Mouse (Mus musculus): ENCODE measurements around the gene Adra1d. TPM values are rescaled to one million over a fixed set of nuclear protein-coding genes. Genes with fewer than 3 reads are reported as not detected.
A peak's percentile ranks its signal among the peaks of the same experiment; 100 is the strongest.

Gene Adra1d
- polyA plus RNA-seq, 1 experiment from 2014 or later: 2.0 TPM

GRCm38 (mm10) chr2:131539780-131540179, 22.3 kb downstream of the Adra1d start:
- Histone ChIP-seq H3K36me3 (ENCODE audit: insufficient read depth) (no peaks in the 10 kb centered on the region), H3K9ac (no peak overlapping the region), H3K27me3 (ENCODE audit: insufficient read depth, low read length) (no peaks in the 10 kb centered on the region), H3K4me3 (ENCODE audit: low read depth, low read length) (no peak overlapping the region), H3K27ac (ENCODE audit: low read depth) (no peak overlapping the region), H3K4me2 (no peak overlapping the region), H3K9me3 (ENCODE audit: low read depth, low read length) (no peaks in the 10 kb centered on the region), H3K4me1 (ENCODE audit: insufficient read depth) (no peaks in the 10 kb centered on the region)
- 76% methylated on average over 6 of the region's 6 CpGs for WGBS
- no peak for TF ChIP-seq CTCF (IDR thresholded peaks at IDR 0.05; ENCODE audit: low read depth)
- ATAC-seq (ENCODE audit: insufficient read depth): no peak
- no peak for DNase-seq

GRCm38 (mm10) chr2:131538341-131538740, 23.7 kb downstream of the Adra1d start:
- Histone ChIP-seq H3K27ac (ENCODE audit: low read depth) (no peak overlapping the region), H3K9ac (no peak overlapping the region), H3K4me3 (ENCODE audit: low read depth, low read length) (no peak overlapping the region), H3K4me1 (ENCODE audit: insufficient read depth) (no peaks in the 10 kb centered on the region), H3K4me2 (no peak overlapping the region), H3K36me3 (ENCODE audit: insufficient read depth) (no peaks in the 10 kb centered on the region), H3K9me3 (ENCODE audit: low read depth, low read length) (no peaks in the 10 kb centered on the region), H3K27me3 (ENCODE audit: insufficient read depth, low read length) (no peaks in the 10 kb centered on the region)
- DNase-seq: peak; percentile 44
- ATAC-seq (ENCODE audit: insufficient read depth): no peak
- 49% methylated on average over 7 of the region's 7 CpGs for WGBS
- TF ChIP-seq CTCF (IDR thresholded peaks at IDR 0.05; ENCODE audit: low read depth): no peak

GRCm38 (mm10) chr2:131535168-131535567, 26.9 kb downstream of the Adra1d start:
- DNase-seq (no peak), ATAC-seq (ENCODE audit: insufficient read depth) (no peak)
- no peaks in the 10 kb centered on the region for H3K9me3 ChIP-seq (ENCODE audit: low read depth, low read length)
- no peak for TF ChIP-seq CTCF (IDR thresholded peaks at IDR 0.05; ENCODE audit: low read depth)
- H3K9ac ChIP-seq: no peak overlapping the region
- no peak overlapping the region for H3K27ac ChIP-seq (ENCODE audit: low read depth)
- no peaks in the 10 kb centered on the region for H3K4me1 ChIP-seq (ENCODE audit: insufficient read depth)
- 83% methylated on average over 5 of the region's 5 CpGs for WGBS
- H3K4me3 ChIP-seq (ENCODE audit: low read depth, low read length): no peak overlapping the region
- no peaks in the 10 kb centered on the region for H3K27me3 ChIP-seq (ENCODE audit: insufficient read depth, low read length)
- H3K4me2 ChIP-seq: no peak overlapping the region
- no peaks in the 10 kb centered on the region for H3K36me3 ChIP-seq (ENCODE audit: insufficient read depth)

GRCm38 (mm10) chr2:131531271-131531670, 30.8 kb downstream of the Adra1d start:
- no peak overlapping the region for H3K27ac ChIP-seq (ENCODE audit: low read depth)
- no peak overlapping the region for H3K4me3 ChIP-seq (ENCODE audit: low read depth, low read length)
- DNase-seq (no peak), ATAC-seq (ENCODE audit: insufficient read depth) (no peak)
- H3K4me1 ChIP-seq (ENCODE audit: insufficient read depth): no peaks in the 10 kb centered on the region
- 78% methylated on average over 7 of the region's 7 CpGs for whole genome bisulfite sequencing
- H3K9ac ChIP-seq: no peak overlapping the region
- no peak for TF ChIP-seq CTCF (IDR thresholded peaks at IDR 0.05; ENCODE audit: low read depth)
- H3K27me3 ChIP-seq (ENCODE audit: insufficient read depth, low read length): no peaks in the 10 kb centered on the region
- no peaks in the 10 kb centered on the region for H3K36me3 ChIP-seq (ENCODE audit: insufficient read depth)
- H3K9me3 ChIP-seq (ENCODE audit: low read depth, low read length): no peaks in the 10 kb centered on the region
- H3K4me2 ChIP-seq: no peak overlapping the region

- Histone ChIP-seq H3K9me3 (ENCODE audit: low read depth, low read length) (no peaks in the 10 kb centered on the region), H3K27me3 (ENCODE audit: insufficient read depth, low read length) (no peaks in the 10 kb centered on the region), H3K9ac (no peak overlapping the region), H3K4me1 (ENCODE audit: insufficient read depth) (no peaks in the 10 kb centered on the region), H3K27ac (ENCODE audit: low read depth) (no peak overlapping the region), H3K36me3 (ENCODE audit: insufficient read depth) (no peaks in the 10 kb centered on the region), H3K4me3 (ENCODE audit: low read depth, low read length) (no peak overlapping the region), H3K4me2 (no peak overlapping the region)
- ATAC-seq (ENCODE audit: insufficient read depth): peak; percentile 52
- peak; percentile 63 for DNase-seq
- WGBS: 21% methylated on average over 9 of the region's 9 CpGs
- peak; percentile 72 for TF ChIP-seq CTCF (IDR thresholded peaks at IDR 0.05; ENCODE audit: low read depth)
Observed at GRCm38 (mm10) chr2:131530623-131531008, 31.5 kb downstream of the Adra1d start.

GRCm38 (mm10) chr2:131529898-131530622, 32.0 kb downstream of the Adra1d start:
- ATAC-seq (ENCODE audit: insufficient read depth) (peak; percentile 70), DNase-seq (peak; percentile 89)
- Histone ChIP-seq H3K4me1 (ENCODE audit: insufficient read depth) (no peaks in the 10 kb centered on the region), H3K9ac (no peak overlapping the region), H3K27ac (ENCODE audit: low read depth) (no peak overlapping the region), H3K4me3 (ENCODE audit: low read depth, low read length) (no peak overlapping the region), H3K27me3 (ENCODE audit: insufficient read depth, low read length) (no peaks in the 10 kb centered on the region), H3K9me3 (ENCODE audit: low read depth, low read length) (no peaks in the 10 kb centered on the region), H3K4me2 (no peak overlapping the region), H3K36me3 (ENCODE audit: insufficient read depth) (no peaks in the 10 kb centered on the region)
- WGBS: 31% methylated on average over 11 of the region's 11 CpGs
- TF ChIP-seq CTCF (IDR thresholded peaks at IDR 0.05; ENCODE audit: low read depth): peak; percentile 90

GRCm38 (mm10) chr2:131527061-131527460, 35.0 kb downstream of the Adra1d start:
- peak; percentile 51 for DNase-seq
- no peak overlapping the region for H3K27ac ChIP-seq (ENCODE audit: low read depth)
- 44% methylated on average over 3 of the region's 3 CpGs for whole genome bisulfite sequencing
- no peaks in the 10 kb centered on the region for H3K36me3 ChIP-seq (ENCODE audit: insufficient read depth)
- H3K4me1 ChIP-seq (ENCODE audit: insufficient read depth): no peaks in the 10 kb centered on the region
- TF ChIP-seq CTCF (IDR thresholded peaks at IDR 0.05; ENCODE audit: low read depth): peak; percentile 61
- H3K27me3 ChIP-seq (ENCODE audit: insufficient read depth, low read length): no peaks in the 10 kb centered on the region
- H3K9me3 ChIP-seq (ENCODE audit: low read depth, low read length): no peaks in the 10 kb centered on the region
- no peak overlapping the region for H3K4me3 ChIP-seq (ENCODE audit: low read depth, low read length)
- ATAC-seq (ENCODE audit: insufficient read depth): no peak
- no peak overlapping the region for H3K4me2 ChIP-seq
- no peak overlapping the region for H3K9ac ChIP-seq

Data from lung, embryonic 14.5 days (tissue).